Mouse (Mus musculus) ES-Bruce4 (cell line): ENCODE measurements around the gene Iah1.

ENCODE experiments used
- CTCF ChIP-seq: IDR thresholded peaks from one replicate; pipeline ENCODE4 v1.8.1; 2011; ENCODE audit warnings: low read depth, low read length
- POLR2A ChIP-seq: IDR thresholded peaks from one replicate; pipeline ENCODE4 v1.8.1; 2011; ENCODE audit warnings: low read length; ENCODE audit not compliant: insufficient read depth

GRCm38 (mm10) chr12:21369087-21369410 lies 52.9 kb downstream of the Iah1 start:
- TF ChIP-seq POLR2A = no peak
- no peak for TF ChIP-seq CTCF
